Mouse (Mus musculus) duodenum, adult 2 months (tissue): ENCODE measurements around the gene Fam135a. TPM values are rescaled to one million over a fixed set of nuclear protein-coding genes. Genes with fewer than 3 reads are reported as not detected.

ENCODE experiments used
- polyA plus RNA-seq: library from polyadenylated mRNA; depleted of rRNA; stranded (reverse); fragments of >200 nt; gene quantifications from 2 replicates; pipeline ENCODE4 v1.2.3, GENCODE M21; 2012; ENCODE audit warnings: low replicate concordance; rRNA removed

Gene Fam135a
- 2.8 and 4.4 TPM in 2 replicates for polyA plus RNA-seq

GRCm38 (mm10) chr1:24099926-24100869, at the start of gene Fam135a:
Gene Fam135a (minus strand): TSS chr1:24100341.

GRCm38 (mm10) chr1:24005070-24005804, 94.9 kb downstream of the Fam135a start, which contains the start of gene Sdhaf4:
Gene Sdhaf4 (minus strand): TSS chr1:24005656.

Other genes starting within 250 kb of the Fam135a start
- 17.9 and 28.1 TPM in 2 replicates for gene Smap1, start 178.0 kb downstream of the Fam135a start, polyA plus RNA-seq
- gene Sdhaf4, start 94.7 kb downstream of the Fam135a start, polyA plus RNA-seq: 1.1 and 2.2 TPM in 2 replicates
- gene Col9a1, start 77.3 kb upstream of the Fam135a start, polyA plus RNA-seq: not detected in 2 replicates